29 mouse cellular contexts compared by ENCODE assay signal in the genomic region with DNA sequence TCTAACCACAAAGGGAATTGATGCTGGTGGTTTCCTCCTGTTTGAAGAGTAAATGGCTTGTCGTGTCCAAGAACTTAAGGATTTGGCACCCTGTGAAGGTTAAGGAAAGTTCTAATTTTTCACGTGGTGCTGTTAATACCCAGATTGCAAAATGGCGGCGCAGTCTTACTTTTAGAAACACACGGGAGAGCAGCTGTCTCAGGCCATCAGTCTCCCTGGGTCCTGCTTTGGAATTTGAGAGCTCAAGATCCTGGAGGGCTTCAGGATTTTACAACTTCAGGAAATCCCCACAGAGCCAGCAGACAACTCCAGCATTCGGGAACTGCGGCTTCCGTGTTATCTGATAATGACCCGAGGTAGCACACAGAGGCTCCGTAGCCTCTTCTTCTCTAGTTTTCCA. TPM values are rescaled to one million over a fixed set of nuclear protein-coding genes. Genes with fewer than 3 reads are reported as not detected.
DNase-seq lines count a peak whose midpoint lies in the region; ATAC-seq lines count a peak whose summit lies in the region.
"Had no signal": no experiment of that assay in that cellular context is flagged by ENCODE, and none has a peak within 500 bp of the region (broad histone marks: within the 10 kb centered on the region; RNA-seq: fewer than 3 reads in every experiment).

No protein-coding gene starts in this region.

- no peaks in the 10 kb centered on the region for H3K36me3 ChIP-seq in embryonic facial prominence, embryonic 14.5 days (ENCODE audit: control insufficient read depth, insufficient read depth, low read length)
- H3K36me3 ChIP-seq in embryonic facial prominence, embryonic 10.5 days (replicated peaks), result no peaks in the 10 kb centered on the region
- no peaks in the 10 kb centered on the region for H3K36me3 ChIP-seq in heart, embryonic 14.5 days (ENCODE audit: control insufficient read depth, insufficient read depth, low read length)
- H3K36me3 ChIP-seq in kidney, embryonic 15.5 days, result no peaks in the 10 kb centered on the region
- H3K36me3 ChIP-seq: embryonic facial prominence, embryonic 15.5 days; heart, embryonic 10.5 days; heart, embryonic 15.5 days had no signal

- H3K4me3 ChIP-seq in embryonic facial prominence, embryonic 14.5 days (ENCODE audit: low read depth, low read length), result no peak overlapping the region
- no peak overlapping the region for H3K4me3 ChIP-seq in embryonic facial prominence, embryonic 10.5 days
- no peak overlapping the region for H3K4me3 ChIP-seq in heart, embryonic 14.5 days (ENCODE audit: control insufficient read depth in 1 of 2, insufficient read depth in 1 of 2, low read depth in 1 of 2, low read length in 2 of 2)
- no peak overlapping the region for H3K4me3 ChIP-seq in kidney, embryonic 15.5 days (replicated peaks)
- H3K4me3 ChIP-seq: embryonic facial prominence, embryonic 15.5 days; gastrocnemius, adult 2 months; heart, embryonic 10.5 days; heart, embryonic 15.5 days had no signal

- 66% methylated on average over 10 of the region's 10 CpGs for WGBS in embryonic facial prominence, embryonic 14.5 days
- 72% methylated on average over 10 of the region's 10 CpGs for WGBS in embryonic facial prominence, embryonic 10.5 days
- WGBS in heart, embryonic 14.5 days, result 35% methylated on average over 10 of the region's 10 CpGs
- 26% methylated on average over 10 of the region's 10 CpGs for WGBS in kidney, embryonic 15.5 days

- no peak for ATAC-seq in embryonic facial prominence, embryonic 14.5 days (ENCODE audit: low read depth)
- no peak for ATAC-seq in heart, embryonic 14.5 days (ENCODE audit: insufficient number of reproducible peaks, insufficient read depth, low FRiP score, low read depth)
- ATAC-seq in kidney, embryonic 15.5 days (replicated peaks; ENCODE audit: low FRiP score), result no peak
- ATAC-seq: CD4-positive, CD25-positive, alpha-beta regulatory T cell, adult 4 months; forebrain, embryonic 14.5 days; forebrain, postnatal 0 days; hindbrain, postnatal 0 days; inflammation-experienced regulatory T-cells, adult 6 months; intestine, embryonic 16.5 days had no signal

- no peak overlapping the region for H3K9ac ChIP-seq in embryonic facial prominence, embryonic 14.5 days (ENCODE audit: low read depth, low read length)
- no peak overlapping the region for H3K9ac ChIP-seq in heart, embryonic 14.5 days (ENCODE audit: low read length)
- no peak overlapping the region for H3K9ac ChIP-seq in kidney, embryonic 15.5 days
- H3K9ac ChIP-seq: embryonic facial prominence, embryonic 15.5 days; forebrain, postnatal 0 days; heart, embryonic 15.5 days; hindbrain, embryonic 14.5 days had no signal

- DNase-seq in embryonic facial prominence, embryonic 14.5 days (ENCODE audit: low spot score), result peak; percentile 56
- DNase-seq in embryonic facial prominence, embryonic 10.5 days (ENCODE audit: low spot score), result no peak
- no peak for DNase-seq in heart, postnatal 25 days (ENCODE audit: low spot score)
- DNase-seq in kidney, postnatal 14 days, result no peak
- DNase-seq: adrenal gland, adult 2 months; adrenal gland, postnatal 14 days; cerebellum, adult 11 months; cerebellum, adult 2 months; cerebellum, adult 9-11 months; cerebellum, postnatal 25 days; forebrain, postnatal 0 days; gastrocnemius, adult 2 months; gastrocnemius, postnatal 14 days; heart, adult 18-20 months; heart, postnatal 4 days; kidney, adult 18-20 months had no signal

- H3K9me3 ChIP-seq in embryonic facial prominence, embryonic 14.5 days (ENCODE audit: control insufficient read depth, low read length), result no peaks in the 10 kb centered on the region
- H3K9me3 ChIP-seq in embryonic facial prominence, embryonic 10.5 days, result no peaks in the 10 kb centered on the region
- no peaks in the 10 kb centered on the region for H3K9me3 ChIP-seq in heart, embryonic 14.5 days (ENCODE audit: control insufficient read depth, low read length)
- no peaks in the 10 kb centered on the region for H3K9me3 ChIP-seq in kidney, embryonic 15.5 days (replicated peaks)
- H3K9me3 ChIP-seq: embryonic facial prominence, embryonic 15.5 days; heart, embryonic 10.5 days; heart, embryonic 15.5 days had no signal

- peaks cover 11% of the 10 kb centered on the region for H3K4me1 ChIP-seq in embryonic facial prominence, embryonic 14.5 days (ENCODE audit: control insufficient read depth, insufficient read depth, low read length)
- H3K4me1 ChIP-seq in embryonic facial prominence, embryonic 10.5 days, result peaks cover 9% of the 10 kb centered on the region; the same call in 1 of the 2 replicates
- H3K4me1 ChIP-seq in heart, embryonic 14.5 days (ENCODE audit: control insufficient read depth in 2 of 2, insufficient read depth in 2 of 2, low read length in 2 of 2), result peaks cover 0 to 2% of the 10 kb centered on the region in 2 experiments; a peak in 1 of 4 replicates
- peaks cover 9% of the 10 kb centered on the region; the same call in 1 of the 2 replicates for H3K4me1 ChIP-seq in kidney, embryonic 15.5 days

- no peaks in the 10 kb centered on the region for H3K27me3 ChIP-seq in embryonic facial prominence, embryonic 14.5 days (replicated peaks; ENCODE audit: control insufficient read depth, insufficient read depth, low read length)
- no peaks in the 10 kb centered on the region for H3K27me3 ChIP-seq in embryonic facial prominence, embryonic 10.5 days (replicated peaks; ENCODE audit: low read depth, poor library complexity, severe bottlenecking)
- H3K27me3 ChIP-seq in heart, embryonic 14.5 days (ENCODE audit: control insufficient read depth, insufficient read depth, low read length), result no peaks in the 10 kb centered on the region
- no peaks in the 10 kb centered on the region for H3K27me3 ChIP-seq in kidney, embryonic 15.5 days
- H3K27me3 ChIP-seq: embryonic facial prominence, embryonic 15.5 days; heart, embryonic 15.5 days had no signal

- intact Hi-C loops in heart, postnatal 25 days (cut with DNase I), result no loop called here

- H3K4me2 ChIP-seq in embryonic facial prominence, embryonic 14.5 days (ENCODE audit: low read depth, low read length), result no peak overlapping the region
- H3K4me2 ChIP-seq in heart, embryonic 14.5 days (ENCODE audit: low read length), result peak overlapping the region; percentile 29; the same call in 1 of the 2 replicates
- H3K4me2 ChIP-seq in kidney, embryonic 15.5 days, result peak overlapping the region; percentile 23; the same call in 1 of the 2 replicates
- H3K4me2 ChIP-seq: embryonic facial prominence, embryonic 15.5 days; heart, embryonic 15.5 days; hindbrain, embryonic 14.5 days had no signal

- H3K27ac ChIP-seq in embryonic facial prominence, embryonic 14.5 days (replicated peaks; ENCODE audit: low read depth, low read length), result no peak overlapping the region
- H3K27ac ChIP-seq in embryonic facial prominence, embryonic 10.5 days (replicated peaks), result no peak overlapping the region
- H3K27ac ChIP-seq in heart, embryonic 14.5 days (replicated peaks in 1 of 2; ENCODE audit: control insufficient read depth in 1 of 2, insufficient read depth in 1 of 2, low read depth in 2 of 2, low read length in 2 of 2), result no peak overlapping the region
- H3K27ac ChIP-seq in kidney, embryonic 15.5 days, result no peak overlapping the region
- H3K27ac ChIP-seq: embryonic facial prominence, embryonic 15.5 days; gastrocnemius, adult 2 months; heart, embryonic 10.5 days; heart, embryonic 15.5 days; hindbrain, embryonic 14.5 days; hindbrain, postnatal 0 days had no signal

RNA-seq across cellular contexts. Expression of a gene that starts 12.8 kb away (rescaled TPM):
- 158 and 184 TPM in 2 replicates for polyA plus RNA-seq in embryonic facial prominence, embryonic 14.5 days (2014; fragmentation: Nextera tagmentation; extraction: Ambion mirVana)
- polyA plus RNA-seq in embryonic facial prominence, embryonic 10.5 days (2016; fragmentation: Nextera tagmentation; extraction: Ambion mirVana), result 77.9 and 78.3 TPM in 2 replicates
- polyA plus RNA-seq in heart, embryonic 14.5 days (2014; fragmentation: Nextera tagmentation; extraction: Ambion mirVana), result 42.1 and 50.7 TPM in 2 replicates
- 10 to 100 TPM; 31.5 to 32.9 TPM for total RNA-seq in heart, postnatal 25 days (2021)
- polyA plus RNA-seq in kidney, embryonic 15.5 days (2015; fragmentation: Nextera tagmentation; extraction: Ambion mirVana), result 94.2 and 102 TPM in 2 replicates
- total RNA-seq: common myeloid progenitor, adult 5-6 weeks; MEL had no signal
- polyA plus RNA-seq: CD4-positive, CD25-positive, alpha-beta regulatory T cell, adult 4 months; inflammation-experienced regulatory T-cells, adult 6 months had no signal
